Mouse (Mus musculus): ENCODE results near the gene Trmt112. TPM values are rescaled to one million over a fixed set of nuclear protein-coding genes. Genes with fewer than 3 reads are reported as not detected.
"Not testable (repeated sequence)": the region's sequence is repeated elsewhere in the genome, so short reads cannot be mapped to it uniquely, and the experiment has no call there.

The Trmt112 gene
- polyA plus RNA-seq, 1 experiment from 2014 or later: 148 TPM

- ATAC-seq (replicated peaks; ENCODE audit: low FRiP score): no peak
- Histone ChIP-seq H3K27me3 (no peaks in the 10 kb centered on the region), H3K36me3 (no peaks in the 10 kb centered on the region), H3K27ac (no peak overlapping the region), H3K9me3 (replicated peaks) (0 out of 2 replicates have a peak, but pooled peaks cover 6% of the 10 kb centered on the region), H3K4me1 (0 out of 2 replicates have a peak, but pooled peaks cover 4% of the 10 kb centered on the region), H3K9ac (no peak overlapping the region), H3K4me3 (replicated peaks) (no peak overlapping the region), H3K4me2 (no peak overlapping the region)
- 96% methylated on average over 14 of the region's 14 CpGs for WGBS
Observed at GRCm38 (mm10) chr19:6893731-6894451, 15.6 kb upstream of the Trmt112 start.

GRCm38 (mm10) chr19:6895608-6896305 lies 13.7 kb upstream of the Trmt112 start:
- not testable (repeated sequence) for H3K4me2 ChIP-seq; ATAC-seq (replicated peaks; ENCODE audit: low FRiP score)
- 91% methylated on average over 18 of the region's 18 CpGs for WGBS

GRCm38 (mm10) chr19:6899641-6900040 lies 9.9 kb upstream of the Trmt112 start:
- Histone ChIP-seq H3K4me3 (replicated peaks) (no peak overlapping the region), H3K4me2 (no peak overlapping the region), H3K4me1 (no peaks in the 10 kb centered on the region), H3K27ac (no peak overlapping the region), H3K27me3 (no peaks in the 10 kb centered on the region), H3K36me3 (peaks cover 7% of the 10 kb centered on the region), H3K9ac (no peak overlapping the region), H3K9me3 (replicated peaks) (peaks cover 13% of the 10 kb centered on the region; the same call in 1 of the 2 replicates)
- 83% methylated on average over 4 of the region's 4 CpGs for WGBS
- no peak for ATAC-seq (replicated peaks; ENCODE audit: low FRiP score)

More at GRCm38 (mm10) chr19:6895608-6896305, 13.7 kb upstream of the Trmt112 start:
- not testable (repeated sequence) for H3K27ac ChIP-seq; H3K9ac ChIP-seq; H3K4me3 ChIP-seq (replicated peaks); H3K27me3 ChIP-seq; H3K4me1 ChIP-seq; H3K36me3 ChIP-seq
- peaks cover 13% of the 10 kb centered on the region; the same call in 1 of the 2 replicates for H3K9me3 ChIP-seq (replicated peaks)

GRCm38 (mm10) chr19:6903031-6903430 lies 6.5 kb upstream of the Trmt112 start:
- Histone ChIP-seq H3K9ac (no peak overlapping the region), H3K4me3 (replicated peaks) (no peak overlapping the region), H3K9me3 (replicated peaks) (peaks cover 7% of the 10 kb centered on the region; the same call in 1 of the 2 replicates), H3K4me1 (peaks cover 11% of the 10 kb centered on the region), H3K36me3 (peaks cover 34% of the 10 kb centered on the region), H3K27ac (no peak overlapping the region), H3K4me2 (no peak overlapping the region), H3K27me3 (no peaks in the 10 kb centered on the region)
- WGBS: 91% methylated on average over 1 of the region's 1 CpGs
- ATAC-seq (replicated peaks; ENCODE audit: low FRiP score): no peak

GRCm38 (mm10) chr19:6904846-6905245 lies 4.7 kb upstream of the Trmt112 start:
- Histone ChIP-seq H3K9ac (no peak overlapping the region), H3K27ac (no peak overlapping the region), H3K4me3 (replicated peaks) (no peak overlapping the region), H3K36me3 (peaks cover 34% of the 10 kb centered on the region), H3K9me3 (replicated peaks) (peaks cover 7% of the 10 kb centered on the region; the same call in 1 of the 2 replicates), H3K27me3 (no peaks in the 10 kb centered on the region), H3K4me1 (peaks cover 23% of the 10 kb centered on the region), H3K4me2 (no peak overlapping the region)
- 70% methylated on average over 2 of the region's 2 CpGs for WGBS
- no peak for ATAC-seq (replicated peaks; ENCODE audit: low FRiP score)

GRCm38 (mm10) chr19:6905498-6906159 lies 3.9 kb upstream of the Trmt112 start:
- H3K9me3 ChIP-seq (replicated peaks): no peaks in the 10 kb centered on the region
- H3K4me2 ChIP-seq: no peak overlapping the region
- no peak overlapping the region for H3K9ac ChIP-seq
- H3K4me1 ChIP-seq: peaks cover 23% of the 10 kb centered on the region
- no peak overlapping the region for H3K4me3 ChIP-seq (replicated peaks)
- no peak overlapping the region for H3K27ac ChIP-seq
- ATAC-seq (replicated peaks; ENCODE audit: low FRiP score): no peak
- peaks cover 34% of the 10 kb centered on the region for H3K36me3 ChIP-seq
- 92% methylated on average over 11 of the region's 11 CpGs for WGBS
- no peaks in the 10 kb centered on the region for H3K27me3 ChIP-seq

GRCm38 (mm10) chr19:6906199-6906598 lies 3.3 kb upstream of the Trmt112 start:
- Histone ChIP-seq H3K9ac (no peak overlapping the region), H3K36me3 (peaks cover 37% of the 10 kb centered on the region), H3K4me1 (peaks cover 27% of the 10 kb centered on the region), H3K27me3 (no peaks in the 10 kb centered on the region), H3K27ac (no peak overlapping the region), H3K4me2 (no peak overlapping the region), H3K4me3 (replicated peaks) (no peak overlapping the region), H3K9me3 (replicated peaks) (no peaks in the 10 kb centered on the region)
- ATAC-seq (replicated peaks; ENCODE audit: low FRiP score): no peak
- WGBS: 82% methylated on average over 3 of the region's 3 CpGs

GRCm38 (mm10) chr19:6907094-6907493 lies 2.4 kb upstream of the Trmt112 start:
- no peak for ATAC-seq (replicated peaks; ENCODE audit: low FRiP score)
- Histone ChIP-seq H3K27me3 (no peaks in the 10 kb centered on the region), H3K9ac (no peak overlapping the region), H3K4me3 (replicated peaks) (no peak overlapping the region), H3K4me1 (peaks cover 34% of the 10 kb centered on the region), H3K36me3 (peaks cover 46% of the 10 kb centered on the region), H3K4me2 (peak overlapping the region; percentile 90; the same call in 1 of the 2 replicates), H3K9me3 (replicated peaks) (no peaks in the 10 kb centered on the region), H3K27ac (no peak overlapping the region)
- WGBS: 87% methylated on average over 8 of the region's 8 CpGs

- Histone ChIP-seq H3K4me3 (replicated peaks) (peak overlapping the region; percentile 70), H3K9me3 (replicated peaks) (no peaks in the 10 kb centered on the region), H3K9ac (peak overlapping the region; percentile 71), H3K4me2 (peak overlapping the region; percentile 90), H3K27me3 (no peaks in the 10 kb centered on the region), H3K36me3 (peaks cover 55% of the 10 kb centered on the region), H3K4me1 (peaks cover 34% of the 10 kb centered on the region), H3K27ac (peak overlapping the region; percentile 99)
- ATAC-seq (replicated peaks; ENCODE audit: low FRiP score): no peak
- WGBS: 66% methylated on average over 7 of the region's 7 CpGs
Observed at GRCm38 (mm10) chr19:6907811-6908540, 1.5 kb upstream of the Trmt112 start.

GRCm38 (mm10) chr19:6909021-6909420 lies 477 bp upstream of the Trmt112 start:
- no peak for ATAC-seq (replicated peaks; ENCODE audit: low FRiP score)
- peak overlapping the region; percentile 90 for H3K4me2 ChIP-seq
- H3K27ac ChIP-seq: peak overlapping the region; percentile 99
- WGBS: 8% methylated on average over 11 of the region's 11 CpGs
- H3K9ac ChIP-seq: peak overlapping the region; percentile 71
- H3K36me3 ChIP-seq: peaks cover 65% of the 10 kb centered on the region
- no peaks in the 10 kb centered on the region for H3K9me3 ChIP-seq (replicated peaks)
- H3K4me1 ChIP-seq: peaks cover 34% of the 10 kb centered on the region
- no peaks in the 10 kb centered on the region for H3K27me3 ChIP-seq
- H3K4me3 ChIP-seq (replicated peaks): peak overlapping the region; percentile 70

- peak overlapping the region; percentile 99 for H3K27ac ChIP-seq
- peak; percentile 55; the same call in 1 of the 2 replicates for ATAC-seq (replicated peaks; ENCODE audit: low FRiP score)
- not testable (repeated sequence) for H3K9me3 ChIP-seq (replicated peaks); H3K27me3 ChIP-seq
- H3K4me2 ChIP-seq: peak overlapping the region; percentile 90
- peak overlapping the region; percentile 71 for H3K9ac ChIP-seq
- peak overlapping the region; percentile 70 for H3K4me3 ChIP-seq (replicated peaks)
- H3K36me3 ChIP-seq: peaks cover 58% of the 10 kb centered on the region
- under 1% methylated on average over 29 of the region's 30 CpGs for WGBS
- peaks cover 34% of the 10 kb centered on the region for H3K4me1 ChIP-seq
Observed at GRCm38 (mm10) chr19:6910306-6910705, 808 bp downstream of the Trmt112 start.
